Mouse (Mus musculus) limb, embryonic 11.5 days (tissue): Measurements from ENCODE around the gene Asic1. TPM values are rescaled to one million over a fixed set of nuclear protein-coding genes. Genes with fewer than 3 reads are reported as not detected.

Source experiments
- polyA plus RNA-seq: library from polyadenylated mRNA; unstranded; fragments of >200 nt; fragmentation: Nextera tagmentation; extraction: Ambion mirVana; gene quantifications from 2 replicates; pipeline ENCODE4 v1.2.1, GENCODE M21; 2014

Asic1 gene
- polyA plus RNA-seq, 1 experiment from 2014 or later, result 0.64 TPM

Other genes starting within 250 kb of the Asic1 start
- 14.2 and 15.6 TPM in 2 replicates for gene Nckap5l, start 212.6 kb upstream of the Asic1 start, polyA plus RNA-seq
- 17.8 and 20.2 TPM in 2 replicates for gene Bcdin3d, start 195.6 kb upstream of the Asic1 start, polyA plus RNA-seq
- gene Faim2, start 142.2 kb upstream of the Asic1 start, polyA plus RNA-seq, result 0.47 TPM in 1 of 2 replicates, not detected in the other
- not detected in 2 replicates for gene Aqp2, start 91.3 kb upstream of the Asic1 start, polyA plus RNA-seq
- gene Aqp5, start 79.6 kb upstream of the Asic1 start, polyA plus RNA-seq, result not detected in 2 replicates
- gene Aqp6, start 69.0 kb upstream of the Asic1 start, polyA plus RNA-seq, result not detected in 2 replicates
- gene Racgap1, start 18.7 kb upstream of the Asic1 start, polyA plus RNA-seq, result 108 and 125 TPM in 2 replicates
- 80.6 and 83.8 TPM in 2 replicates for gene Smarcd1, start 31.8 kb downstream of the Asic1 start, polyA plus RNA-seq
- gene Gm17349, start 35.1 kb downstream of the Asic1 start, polyA plus RNA-seq, result not detected in 2 replicates
- 0.07 and 0.27 TPM in 2 replicates for gene Gpd1, start 47.1 kb downstream of the Asic1 start, polyA plus RNA-seq
- gene Cox14, start 55.2 kb downstream of the Asic1 start, polyA plus RNA-seq, result 118 and 123 TPM in 2 replicates
- gene Cers5, start 102.5 kb downstream of the Asic1 start, polyA plus RNA-seq, result 70.9 and 75.3 TPM in 2 replicates
- gene Lima1, start 205.1 kb downstream of the Asic1 start, polyA plus RNA-seq, result 72.9 and 77.3 TPM in 2 replicates